In the genomic region with DNA sequence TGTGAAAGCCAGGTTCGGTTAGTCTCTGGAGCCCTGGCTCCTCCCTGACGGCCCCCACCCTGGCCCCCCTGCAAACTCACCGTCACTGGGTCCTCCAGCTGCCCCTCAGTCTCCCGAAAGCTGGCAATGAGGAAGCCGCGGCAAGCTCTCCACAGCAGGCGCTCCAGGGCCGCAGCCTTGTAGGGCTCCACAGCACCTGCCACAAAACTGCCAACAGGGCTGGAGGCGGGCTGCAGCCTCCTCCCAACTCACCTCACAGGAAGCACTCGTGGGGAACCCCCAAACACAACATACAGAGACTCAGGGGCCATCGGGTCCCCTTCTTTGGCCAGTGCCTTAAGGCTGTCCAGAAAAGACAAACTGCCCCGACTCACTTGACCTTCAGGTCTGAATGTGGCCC, we compare ENCODE assay signal across 27 mouse cellular contexts. TPM values are rescaled to one million over a fixed set of nuclear protein-coding genes. Genes with fewer than 3 reads are reported as not detected.
A peak's percentile ranks its signal among the peaks of the same experiment; 100 is the strongest.
DNase-seq lines count a peak whose midpoint lies in the region; ATAC-seq and TF ChIP-seq lines count a peak whose summit lies in the region.
"Had no signal": no experiment of that assay in that cellular context is flagged by ENCODE, and none has a peak within 500 bp of the region (broad histone marks: within the 10 kb centered on the region; RNA-seq: fewer than 3 reads in every experiment).

No protein-coding gene starts in this region.

- H3K4me2 ChIP-seq in midbrain, embryonic 13.5 days (replicated peaks): no peak overlapping the region
- no peak overlapping the region for H3K4me2 ChIP-seq in midbrain, embryonic 11.5 days
- H3K4me2 ChIP-seq: embryonic facial prominence, embryonic 15.5 days; forebrain, embryonic 12.5 days; heart, embryonic 12.5 days; intestine, embryonic 15.5 days; liver, embryonic 12.5 days; neural tube, embryonic 13.5 days had no signal

- 0 out of 2 replicates have a peak, but pooled peaks cover under 1% of the 10 kb centered on the region for H3K36me3 ChIP-seq in midbrain, embryonic 13.5 days
- H3K36me3 ChIP-seq in midbrain, embryonic 11.5 days (ENCODE audit: control insufficient read depth, insufficient read depth, low read length): 0 out of 2 replicates have a peak, but pooled peaks cover under 1% of the 10 kb centered on the region
- H3K36me3 ChIP-seq in embryonic facial prominence, embryonic 10.5 days (replicated peaks): peaks cover 53% of the 10 kb centered on the region

- H3K27ac ChIP-seq in midbrain, embryonic 13.5 days: no peak overlapping the region
- no peak overlapping the region for H3K27ac ChIP-seq in midbrain, embryonic 11.5 days (ENCODE audit: low read depth, low read length)
- H3K27ac ChIP-seq in embryonic facial prominence, embryonic 10.5 days (replicated peaks): 0 out of 2 replicates have a peak overlapping the region, but pooled peaks have one; percentile 11
- H3K27ac ChIP-seq in olfactory bulb, adult 2 months (ENCODE audit: insufficient read depth, low read depth, low read length): peak overlapping the region; percentile 83
- H3K27ac ChIP-seq: embryonic facial prominence, embryonic 15.5 days; forebrain, embryonic 12.5 days; intestine, embryonic 15.5 days; layer of hippocampus, adult 2 months; liver, embryonic 12.5 days; neural tube, embryonic 13.5 days had no signal

- no peak for DNase-seq in midbrain, embryonic 11.5 days (ENCODE audit: low spot score, missing footprints)
- no peak for DNase-seq in embryonic facial prominence, embryonic 10.5 days (ENCODE audit: low spot score)
- DNase-seq in thymus, postnatal 4 days: peak; percentile 68
- no peak for DNase-seq in frontal cortex, adult 2 months (ENCODE audit: extremely low spot score in 1 of 2, low spot score in 1 of 2)
- no peak for DNase-seq in heart, adult 8-10 months (ENCODE audit: low spot score)
- DNase-seq: adrenal gland, adult 8-10 months; B cell, adult 2 months; cerebellum, adult 9-11 months; gastrocnemius, postnatal 25 days; heart, adult 18-20 months; heart, postnatal 4 days; kidney, adult 2 months; kidney, postnatal 36 days; left cerebral cortex, postnatal 4 days; liver, postnatal 0 days had no signal

- peaks cover 12% of the 10 kb centered on the region for H3K4me1 ChIP-seq in midbrain, embryonic 13.5 days (replicated peaks)
- peaks cover 15% of the 10 kb centered on the region for H3K4me1 ChIP-seq in midbrain, embryonic 11.5 days (ENCODE audit: control insufficient read depth, insufficient read depth, low read length)
- H3K4me1 ChIP-seq in embryonic facial prominence, embryonic 10.5 days: peaks cover 56% of the 10 kb centered on the region
- peaks cover 42% of the 10 kb centered on the region for H3K4me1 ChIP-seq in olfactory bulb, adult 2 months (ENCODE audit: control insufficient read depth, insufficient read depth, low read length)

- H3K4me3 ChIP-seq in midbrain, embryonic 13.5 days (replicated peaks): no peak overlapping the region
- no peak overlapping the region for H3K4me3 ChIP-seq in midbrain, embryonic 11.5 days (ENCODE audit: low read depth, low read length)
- H3K4me3 ChIP-seq in embryonic facial prominence, embryonic 10.5 days: no peak overlapping the region
- peak overlapping the region; percentile 17; the same call in 1 of the 2 replicates for H3K4me3 ChIP-seq in olfactory bulb, adult 2 months (ENCODE audit: insufficient read depth, low read depth, low read length)
- H3K4me3 ChIP-seq: embryonic facial prominence, embryonic 15.5 days; forebrain, embryonic 12.5 days; heart, embryonic 12.5 days; intestine, embryonic 15.5 days; layer of hippocampus, adult 2 months; liver, embryonic 12.5 days; neural tube, embryonic 13.5 days had no signal

- WGBS in midbrain, embryonic 13.5 days: 84% methylated on average over 12 of the region's 12 CpGs
- WGBS in midbrain, embryonic 11.5 days: 74% methylated on average over 12 of the region's 12 CpGs
- 86% methylated on average over 12 of the region's 12 CpGs for WGBS in embryonic facial prominence, embryonic 10.5 days
- 77% methylated on average over 12 of the region's 12 CpGs for WGBS in olfactory bulb, adult 2 months

- TF ChIP-seq POLR2A in olfactory bulb, adult 2 months (IDR thresholded peaks at IDR 0.05; ENCODE audit: insufficient read depth, low read depth, low read length): no peak

- no peaks in the 10 kb centered on the region for H3K9me3 ChIP-seq in midbrain, embryonic 13.5 days
- H3K9me3 ChIP-seq in midbrain, embryonic 11.5 days (ENCODE audit: control insufficient read depth, low read length): no peaks in the 10 kb centered on the region
- H3K9me3 ChIP-seq in embryonic facial prominence, embryonic 10.5 days: no peaks in the 10 kb centered on the region
- H3K9me3 ChIP-seq: embryonic facial prominence, embryonic 15.5 days; forebrain, embryonic 12.5 days; G1E; heart, embryonic 12.5 days; intestine, embryonic 15.5 days; liver, embryonic 12.5 days; neural tube, embryonic 13.5 days had no signal

- ATAC-seq in midbrain, embryonic 13.5 days: no peak
- no peak for ATAC-seq in midbrain, embryonic 11.5 days (ENCODE audit: low FRiP score)
- ATAC-seq: hindbrain, embryonic 16.5 days; intestine, embryonic 15.5 days; liver, embryonic 12.5 days; liver, postnatal 0 days had no signal

- H3K9ac ChIP-seq in midbrain, embryonic 13.5 days (replicated peaks): 0 out of 2 replicates have a peak overlapping the region, but pooled peaks have one; percentile 15
- H3K9ac ChIP-seq in midbrain, embryonic 11.5 days (ENCODE audit: low read length): no peak overlapping the region
- H3K9ac ChIP-seq: embryonic facial prominence, embryonic 15.5 days; forebrain, embryonic 12.5 days; heart, embryonic 12.5 days; intestine, embryonic 15.5 days; liver, embryonic 12.5 days; liver, postnatal 0 days; neural tube, embryonic 13.5 days had no signal

- peaks cover 11% of the 10 kb centered on the region; the same call in 1 of the 2 replicates for H3K27me3 ChIP-seq in midbrain, embryonic 13.5 days
- no peaks in the 10 kb centered on the region; the same call in 1 of the 2 replicates for H3K27me3 ChIP-seq in midbrain, embryonic 11.5 days (ENCODE audit: control insufficient read depth, insufficient read depth, low read length)
- H3K27me3 ChIP-seq in embryonic facial prominence, embryonic 10.5 days (replicated peaks; ENCODE audit: low read depth, poor library complexity, severe bottlenecking): no peaks in the 10 kb centered on the region
- H3K27me3 ChIP-seq: CH12.LX; embryonic facial prominence, embryonic 15.5 days; heart, embryonic 12.5 days; intestine, embryonic 15.5 days; liver, embryonic 12.5 days; neural tube, embryonic 13.5 days had no signal

- no peak for TF ChIP-seq CTCF in olfactory bulb, adult 2 months (IDR thresholded peaks at IDR 0.05; ENCODE audit: insufficient read depth, low read depth, low read length)

RNA-seq across cellular contexts. Expression of a gene that starts 4.0 kb away (rescaled TPM):
- 7.4 and 10.9 TPM in 2 replicates for polyA plus RNA-seq in midbrain, embryonic 13.5 days (2015; fragmentation: Nextera tagmentation; extraction: Ambion mirVana)
- polyA plus RNA-seq in midbrain, embryonic 11.5 days (2014; fragmentation: Nextera tagmentation; extraction: Ambion mirVana): 7.7 and 8.9 TPM in 2 replicates
- polyA plus RNA-seq in embryonic facial prominence, embryonic 10.5 days (2016; fragmentation: Nextera tagmentation; extraction: Ambion mirVana): 28.0 and 28.8 TPM in 2 replicates
- not detected in 2 replicates for polyA plus RNA-seq in olfactory bulb, adult 2 months (2012; ENCODE audit: insufficient read depth, insufficient read length, low replicate concordance, missing spikeins)
- 45.5 and 48.1 TPM in 2 replicates for polyA plus RNA-seq in frontal cortex, adult 2 months (2012; rRNA removed)
- total RNA-seq in heart, adult 8-10 months (2022): 10 to 100 TPM in 2 of 4 experiments, 1 to 10 TPM in 2; 8.5 to 13.9 (median 9.3) TPM

RNA-seq across cellular contexts. Expression of a gene that starts 9.6 kb away (rescaled TPM):
- polyA plus RNA-seq in midbrain, embryonic 13.5 days (2015; fragmentation: Nextera tagmentation; extraction: Ambion mirVana): 232 TPM in 2 replicates
- 209 and 235 TPM in 2 replicates for polyA plus RNA-seq in midbrain, embryonic 11.5 days (2014; fragmentation: Nextera tagmentation; extraction: Ambion mirVana)
- polyA plus RNA-seq in embryonic facial prominence, embryonic 10.5 days (2016; fragmentation: Nextera tagmentation; extraction: Ambion mirVana): 250 and 258 TPM in 2 replicates
- not detected in 2 replicates for polyA plus RNA-seq in olfactory bulb, adult 2 months (2012; ENCODE audit: insufficient read depth, insufficient read length, low replicate concordance, missing spikeins)
- 283 and 291 TPM in 2 replicates for polyA plus RNA-seq in frontal cortex, adult 2 months (2012; rRNA removed)
- total RNA-seq in heart, adult 8-10 months (2022): 100 to 1,000 TPM; 481 to 543 (median 507) TPM

RNA-seq across cellular contexts. Expression of a gene that starts 26.6 kb away (rescaled TPM):
- polyA plus RNA-seq in midbrain, embryonic 13.5 days (2015; fragmentation: Nextera tagmentation; extraction: Ambion mirVana): 0.80 and 1.1 TPM in 2 replicates
- 0.67 and 0.99 TPM in 2 replicates for polyA plus RNA-seq in midbrain, embryonic 11.5 days (2014; fragmentation: Nextera tagmentation; extraction: Ambion mirVana)
- 0.48 and 0.81 TPM in 2 replicates for polyA plus RNA-seq in embryonic facial prominence, embryonic 10.5 days (2016; fragmentation: Nextera tagmentation; extraction: Ambion mirVana)
- not detected in 2 replicates for polyA plus RNA-seq in olfactory bulb, adult 2 months (2012; ENCODE audit: insufficient read depth, insufficient read length, low replicate concordance, missing spikeins)
- polyA plus RNA-seq in frontal cortex, adult 2 months (2012; rRNA removed): 7.9 and 8.5 TPM in 2 replicates
- total RNA-seq in heart, adult 8-10 months (2022): 1 to 10 TPM in 3 of 4 experiments, under 1 TPM in 1; 0.76 to 2.2 (median 1.6) TPM
- total RNA-seq: G1E had no signal
- polyA plus RNA-seq: G1E had no signal

RNA-seq across cellular contexts. Expression of a gene that starts 32.0 kb away (rescaled TPM):
- 5.6 and 8.1 TPM in 2 replicates for polyA plus RNA-seq in midbrain, embryonic 13.5 days (2015; fragmentation: Nextera tagmentation; extraction: Ambion mirVana)
- polyA plus RNA-seq in midbrain, embryonic 11.5 days (2014; fragmentation: Nextera tagmentation; extraction: Ambion mirVana): 5.9 and 7.1 TPM in 2 replicates
- polyA plus RNA-seq in embryonic facial prominence, embryonic 10.5 days (2016; fragmentation: Nextera tagmentation; extraction: Ambion mirVana): 7.3 and 8.4 TPM in 2 replicates
- not detected in 2 replicates for polyA plus RNA-seq in olfactory bulb, adult 2 months (2012; ENCODE audit: insufficient read depth, insufficient read length, low replicate concordance, missing spikeins)
- 31.5 and 34.7 TPM in 2 replicates for polyA plus RNA-seq in frontal cortex, adult 2 months (2012; rRNA removed)
- 10 to 100 TPM; 11.1 to 19.2 (median 13.7) TPM for total RNA-seq in heart, adult 8-10 months (2022)

RNA-seq across cellular contexts. Expression of a gene that starts 51.4 kb away (rescaled TPM):
- polyA plus RNA-seq in midbrain, embryonic 13.5 days (2015; fragmentation: Nextera tagmentation; extraction: Ambion mirVana): 49.5 and 58.0 TPM in 2 replicates
- 50.5 and 53.0 TPM in 2 replicates for polyA plus RNA-seq in midbrain, embryonic 11.5 days (2014; fragmentation: Nextera tagmentation; extraction: Ambion mirVana)
- 50.0 and 51.8 TPM in 2 replicates for polyA plus RNA-seq in embryonic facial prominence, embryonic 10.5 days (2016; fragmentation: Nextera tagmentation; extraction: Ambion mirVana)
- polyA plus RNA-seq in olfactory bulb, adult 2 months (2012; ENCODE audit: insufficient read depth, insufficient read length, low replicate concordance, missing spikeins): not detected in 2 replicates
- polyA plus RNA-seq in frontal cortex, adult 2 months (2012; rRNA removed): 121 and 123 TPM in 2 replicates
- 10 to 100 TPM in 1 of 4 experiments, 1 to 10 TPM in 3; 8.3 to 10.4 (median 8.7) TPM for total RNA-seq in heart, adult 8-10 months (2022)

Comparison
In these comparisons a context has a peak if more than half of its experiments do, and no peak if none do; other contexts are left out.
1. H3K27ac ChIP-seq: peak in embryonic facial prominence, embryonic 10.5 days (single experiment) and olfactory bulb, adult 2 months (single experiment); none in midbrain, embryonic 13.5 days (single experiment) and midbrain, embryonic 11.5 days (single experiment).
2. RNA of a gene that starts 9.6 kb away (polyA plus RNA-seq): 283 to 291 TPM in frontal cortex, adult 2 months, 250 to 258 TPM in embryonic facial prominence, embryonic 10.5 days, 209 to 235 TPM in midbrain, embryonic 11.5 days and 232 TPM in midbrain, embryonic 13.5 days; not detected in olfactory bulb, adult 2 months; every median in the first group is over 100 times any median in the second.